Mouse (Mus musculus): Measurements from ENCODE around the gene Bcl6.

Bcl6 gene

GRCm38 (mm10) chr16:23988466-23989208 is at the start of gene Bcl6, which contains the start of gene Gm37419:
Bcl6 (minus strand) TSS chr16:23988852.
Gm37419 (plus strand) TSS chr16:23988482.
- peak; percentile 79 for DNase-seq (ENCODE audit: low spot score)

DNA sequence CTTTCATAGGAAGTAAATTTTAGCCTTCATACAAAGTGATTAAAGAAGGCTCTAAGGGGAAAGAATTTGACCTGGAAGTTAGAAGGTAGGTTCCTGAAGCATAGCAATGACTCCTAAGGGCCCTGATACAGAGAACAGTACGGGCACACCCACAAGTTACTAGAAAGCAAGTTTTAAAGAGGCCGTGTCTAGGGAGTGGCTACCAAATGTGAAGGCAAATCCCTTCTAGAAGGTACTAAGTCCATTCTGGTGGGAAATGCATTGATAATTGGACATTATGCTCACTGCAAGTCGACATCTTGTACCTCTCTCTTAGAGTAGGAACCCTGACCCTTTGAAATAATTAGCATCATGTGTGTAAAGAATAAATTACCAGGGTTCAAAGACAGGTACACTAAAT is 47.7 kb upstream of the Bcl6 start:
- DNase-seq (ENCODE audit: low spot score): no peak

- DNase-seq (ENCODE audit: low spot score): no peak
These were observed 47.1 kb upstream of the Bcl6 start for GRCm38 (mm10) chr16:24035767-24036166.

DNA sequence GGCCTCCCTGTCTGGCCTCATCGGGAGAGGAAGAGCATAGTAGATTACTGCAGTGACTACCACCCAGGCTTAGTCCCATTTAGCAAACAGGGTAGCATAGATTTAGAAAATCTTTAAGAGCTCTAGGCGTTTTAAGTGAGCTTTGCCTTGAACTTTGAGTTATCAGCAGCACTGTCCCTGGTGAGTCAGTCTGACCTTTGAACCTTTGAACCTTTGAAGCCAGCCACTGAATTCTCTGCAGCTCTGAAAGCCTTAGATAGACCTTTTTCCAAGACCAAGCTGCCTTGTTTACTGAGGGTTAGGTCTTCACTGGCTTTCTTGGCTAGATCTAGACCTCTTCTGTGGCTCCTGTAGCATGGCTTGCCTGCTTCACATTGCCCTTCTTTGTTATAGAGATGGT is 45.8 kb upstream of the Bcl6 start:
- no peak for DNase-seq (ENCODE audit: low spot score)

DNA sequence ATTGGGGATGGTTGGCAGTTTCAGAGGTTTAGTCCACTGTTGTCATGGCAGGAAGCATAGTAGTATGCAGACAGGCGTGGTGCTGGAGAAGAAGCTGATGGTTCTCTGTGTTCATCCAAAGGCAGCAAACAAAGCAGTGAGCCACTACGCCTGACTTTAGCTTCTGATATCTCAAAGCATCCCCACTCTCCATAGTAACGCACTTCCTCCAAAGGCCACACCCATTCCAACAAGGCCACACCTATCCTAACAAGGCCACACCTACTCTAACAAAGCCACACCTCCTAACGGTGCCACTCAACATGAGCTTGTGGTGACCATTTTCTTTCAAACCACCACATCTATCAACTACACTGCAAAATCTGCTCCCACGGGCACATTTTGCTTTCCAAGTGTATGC is 44.6 kb upstream of the Bcl6 start:
- no peak for DNase-seq (ENCODE audit: low spot score)

DNA sequence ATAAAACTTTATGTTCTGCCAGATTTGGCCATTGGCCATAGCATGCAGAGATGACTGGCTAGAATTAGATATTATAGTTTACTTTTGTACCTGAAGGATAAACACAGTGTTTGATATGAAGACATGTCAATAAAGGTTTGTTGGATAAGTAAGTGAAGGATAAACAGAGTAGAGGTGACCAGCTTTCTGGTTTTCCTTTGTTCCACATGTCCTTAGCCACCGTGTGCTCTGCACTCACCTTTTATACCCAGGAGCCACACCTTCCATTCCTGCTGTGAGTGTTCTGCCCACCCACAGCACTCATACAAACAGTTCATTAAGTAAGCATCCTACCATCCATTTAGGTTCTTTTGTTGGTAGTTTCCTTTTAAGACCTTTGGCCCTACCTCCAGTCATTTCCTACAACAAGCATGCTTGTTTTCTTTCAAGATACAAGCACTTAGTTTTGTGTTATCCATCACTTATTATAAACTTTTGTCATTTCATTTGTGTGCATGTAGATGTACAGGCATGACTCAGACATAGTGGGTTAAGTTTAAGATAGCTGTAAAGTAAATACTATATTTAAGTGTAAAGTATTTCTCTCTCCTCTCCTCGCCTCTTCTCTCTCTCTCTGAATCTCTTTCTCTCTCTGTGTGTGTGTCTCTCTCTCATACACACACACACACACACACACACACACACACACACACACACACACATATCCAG is 41.5 kb upstream of the Bcl6 start:
- DNase-seq (ENCODE audit: low spot score): no peak

DNA sequence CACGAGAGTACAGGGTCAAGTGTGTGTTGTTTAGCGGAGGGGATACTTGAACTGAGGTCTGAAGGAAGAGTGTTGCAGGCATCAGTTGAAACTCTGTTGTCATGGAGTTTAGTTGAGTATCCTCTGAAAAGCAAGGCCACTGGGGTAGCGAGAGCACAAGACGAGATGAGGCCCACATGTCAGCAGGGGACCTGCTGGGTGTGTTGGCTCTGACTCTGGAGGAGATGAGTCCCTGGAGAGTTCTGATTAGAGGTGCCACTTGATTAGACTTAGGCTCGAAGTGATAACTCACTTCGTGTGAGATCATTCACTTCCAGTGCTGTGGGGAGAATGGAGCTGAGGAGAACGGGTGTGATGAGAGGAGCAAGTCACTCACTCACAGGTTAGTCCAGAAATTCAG is 36.8 kb upstream of the Bcl6 start:
- no peak for DNase-seq (ENCODE audit: low spot score)

DNA sequence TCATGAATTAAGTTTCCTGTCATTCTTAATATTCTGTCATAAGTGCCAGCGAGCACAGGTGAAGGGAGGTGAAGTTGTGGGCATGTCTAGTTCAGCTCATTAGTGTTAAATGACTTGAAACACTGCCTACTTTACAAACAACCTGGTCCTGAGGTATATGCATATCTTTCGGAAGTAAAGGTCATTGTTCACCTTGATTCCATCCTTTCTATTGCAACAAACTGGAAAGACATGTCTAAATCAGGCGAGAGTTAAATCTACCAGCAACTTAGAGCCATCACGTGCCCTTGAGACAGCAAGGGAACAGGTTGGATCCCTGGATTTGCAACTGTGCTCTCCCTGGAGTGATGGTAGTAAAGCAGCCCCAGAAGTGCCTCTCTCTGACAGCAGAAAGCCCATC is 34.0 kb upstream of the Bcl6 start:
- DNase-seq (ENCODE audit: low spot score): no peak

GRCm38 (mm10) chr16:24021722-24022121 is 33.1 kb upstream of the Bcl6 start:
- DNase-seq (ENCODE audit: low spot score): no peak

GRCm38 (mm10) chr16:24016742-24017141 is 28.1 kb upstream of the Bcl6 start:
- no peak for DNase-seq (ENCODE audit: low spot score)

- no peak for DNase-seq (ENCODE audit: low spot score)
These were observed 27.6 kb upstream of the Bcl6 start for GRCm38 (mm10) chr16:24016273-24016672.

GRCm38 (mm10) chr16:24014378-24014777 is 25.7 kb upstream of the Bcl6 start:
- no peak for DNase-seq (ENCODE audit: low spot score)

- DNase-seq (ENCODE audit: low spot score): no peak
These were observed 23.4 kb upstream of the Bcl6 start for GRCm38 (mm10) chr16:24012066-24012465.

GRCm38 (mm10) chr16:24011306-24011705 is 22.7 kb upstream of the Bcl6 start:
- DNase-seq (ENCODE audit: low spot score): no peak

- no peak for DNase-seq (ENCODE audit: low spot score)
These were observed 21.2 kb upstream of the Bcl6 start for GRCm38 (mm10) chr16:24009891-24010290.

- DNase-seq (ENCODE audit: low spot score): no peak
These were observed 17.3 kb upstream of the Bcl6 start for GRCm38 (mm10) chr16:24005928-24006327.

GRCm38 (mm10) chr16:23997912-23998311 is 9.3 kb upstream of the Bcl6 start:
- no peak for DNase-seq (ENCODE audit: low spot score)

DNA sequence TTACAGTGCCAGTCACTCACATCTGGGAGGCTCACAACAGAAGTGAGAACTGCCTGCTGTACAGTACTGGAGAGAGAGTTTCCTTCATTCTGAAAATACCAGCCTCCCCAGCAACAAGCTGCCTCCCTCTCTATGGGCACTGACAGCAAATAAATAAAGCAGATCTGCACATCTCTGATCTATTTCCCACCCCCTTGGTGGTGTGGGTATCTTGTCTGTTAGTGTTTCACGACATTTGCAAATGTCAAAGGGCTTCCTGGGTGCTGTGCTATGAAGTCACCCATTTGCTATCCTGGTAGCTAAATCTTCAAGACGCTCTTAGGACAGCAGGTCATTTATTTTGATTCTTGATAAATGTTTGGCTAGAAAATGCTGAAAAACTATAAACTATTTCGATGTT is 8.6 kb upstream of the Bcl6 start:
- no peak for DNase-seq (ENCODE audit: low spot score)

DNA sequence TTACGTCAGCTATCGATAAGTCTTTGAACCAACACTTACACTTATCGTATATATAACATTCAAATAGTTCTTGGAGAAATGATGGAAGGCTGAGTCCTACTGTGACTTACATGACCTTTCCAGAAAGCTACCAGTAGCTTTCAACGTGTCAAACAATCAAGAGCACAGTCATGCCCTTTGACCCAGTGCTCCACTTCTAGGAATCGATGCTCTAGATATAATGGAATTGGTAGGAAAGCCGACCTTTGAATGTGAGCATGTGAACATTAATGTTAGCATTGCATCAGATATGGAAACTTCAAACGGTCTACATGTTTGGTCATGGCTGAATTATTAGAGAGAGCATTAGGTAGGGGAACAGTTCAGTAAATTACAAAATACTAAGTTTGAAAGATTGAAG is 7.7 kb upstream of the Bcl6 start:
- no peak for DNase-seq (ENCODE audit: low spot score)

GRCm38 (mm10) chr16:23993351-23994321 is 5.0 kb upstream of the Bcl6 start:
- DNase-seq (ENCODE audit: low spot score): no peak

- DNase-seq (ENCODE audit: low spot score): no peak
These were observed 3.4 kb upstream of the Bcl6 start for GRCm38 (mm10) chr16:23991846-23992580.

- DNase-seq (ENCODE audit: low spot score): peak; percentile 66
These were observed 2.5 kb upstream of the Bcl6 start for GRCm38 (mm10) chr16:23991170-23991569.
